In genomic region chr1:34077422-34077790, GRCm38 (mm10) we compare ENCODE assay signal across 12 mouse cellular contexts.
DNase-seq lines count a peak whose midpoint lies in the region; ATAC-seq and TF ChIP-seq lines count a peak whose summit lies in the region.
"Had no signal": no experiment of that assay in that cellular context is flagged by ENCODE, and none has a peak within 500 bp of the region (broad histone marks: within the 10 kb centered on the region; RNA-seq: fewer than 3 reads in every experiment).

No protein-coding gene starts in this region.

- H3K4me2 ChIP-seq in liver, embryonic 11.5 days = peak overlapping the region; percentile 40; the same call in 1 of the 2 replicates
- peak overlapping the region; percentile 30; the same call in 1 of the 2 replicates for H3K4me2 ChIP-seq in hindbrain, postnatal 0 days (ENCODE audit: low read depth, low read length)
- no peak overlapping the region for H3K4me2 ChIP-seq in midbrain, embryonic 16.5 days (ENCODE audit: low read length)

- no peak overlapping the region for H3K9ac ChIP-seq in liver, embryonic 11.5 days (ENCODE audit: low read depth, low read length)
- no peak overlapping the region for H3K9ac ChIP-seq in hindbrain, postnatal 0 days (replicated peaks; ENCODE audit: low read length)
- no peak overlapping the region for H3K9ac ChIP-seq in midbrain, embryonic 16.5 days (ENCODE audit: low read depth, low read length)

- H3K27ac ChIP-seq in liver, embryonic 11.5 days (ENCODE audit: low read depth, low read length) = no peak overlapping the region
- H3K27ac ChIP-seq in hindbrain, postnatal 0 days = no peak overlapping the region
- no peak overlapping the region for H3K27ac ChIP-seq in midbrain, embryonic 16.5 days (ENCODE audit: low read length)

- no peak overlapping the region for H3K4me3 ChIP-seq in liver, embryonic 11.5 days (ENCODE audit: low read depth, low read length)
- H3K4me3 ChIP-seq in hindbrain, postnatal 0 days (ENCODE audit: low read length) = no peak overlapping the region
- H3K4me3 ChIP-seq in midbrain, embryonic 16.5 days (ENCODE audit: low read depth, low read length) = no peak overlapping the region

- ATAC-seq in frontal cortex, adult (ENCODE audit: low TSS enrichment) = peak; percentile 88
- no peak for ATAC-seq in liver, embryonic 11.5 days (replicated peaks; ENCODE audit: low FRiP score)
- 0 out of 2 replicates have a peak, but pooled peaks have one; percentile 43 for ATAC-seq in hindbrain, postnatal 0 days
- peak; percentile 57; the same call in 1 of the 2 replicates for ATAC-seq in midbrain, embryonic 16.5 days
- ATAC-seq in megakaryocyte progenitor cell, adult 5-6 weeks (replicated peaks; ENCODE audit: poor library complexity) = no peak

- no peaks in the 10 kb centered on the region for H3K9me3 ChIP-seq in liver, embryonic 11.5 days (ENCODE audit: control insufficient read depth, low read length)
- no peaks in the 10 kb centered on the region for H3K9me3 ChIP-seq in hindbrain, postnatal 0 days (ENCODE audit: low read length)
- H3K9me3 ChIP-seq in midbrain, embryonic 16.5 days (replicated peaks; ENCODE audit: control insufficient read depth, low read length, poor library complexity, severe bottlenecking) = no peaks in the 10 kb centered on the region

- peaks cover 4% of the 10 kb centered on the region for H3K4me1 ChIP-seq in liver, embryonic 11.5 days (replicated peaks; ENCODE audit: control insufficient read depth, insufficient read depth, low read length)
- H3K4me1 ChIP-seq in hindbrain, postnatal 0 days (ENCODE audit: insufficient read depth, low read length) = peaks cover 4% of the 10 kb centered on the region; the same call in 1 of the 2 replicates
- peaks cover 14% of the 10 kb centered on the region for H3K4me1 ChIP-seq in midbrain, embryonic 16.5 days (ENCODE audit: control insufficient read depth, insufficient read depth, low read length)

- TF ChIP-seq CTCF in hindbrain, postnatal 0 days (IDR thresholded peaks at IDR 0.05; ENCODE audit: low read depth) = no peak

- no peaks in the 10 kb centered on the region for H3K27me3 ChIP-seq in liver, embryonic 11.5 days (replicated peaks; ENCODE audit: control insufficient read depth, insufficient read depth, low read length)
- no peaks in the 10 kb centered on the region for H3K27me3 ChIP-seq in hindbrain, postnatal 0 days (ENCODE audit: insufficient read depth, low read length)
- H3K27me3 ChIP-seq in midbrain, embryonic 16.5 days (ENCODE audit: control insufficient read depth, insufficient read depth, low read depth, low read length) = no peaks in the 10 kb centered on the region

- WGBS in liver, embryonic 11.5 days = 23% methylated on average over 7 of the region's 7 CpGs
- 18% methylated on average over 7 of the region's 7 CpGs for WGBS in hindbrain, postnatal 0 days
- 51% methylated on average over 3 of the region's 7 CpGs for WGBS in midbrain, embryonic 16.5 days

- DNase-seq in frontal cortex, postnatal 14 days (ENCODE audit: low spot score in 2 of 2) = no peak
- DNase-seq in liver, embryonic 11.5 days (ENCODE audit: low spot score) = no peak
- no peak for DNase-seq in liver
- DNase-seq in hindbrain, postnatal 0 days (ENCODE audit: low spot score) = no peak
- DNase-seq in cerebellum, adult 9-11 months = no peak
- DNase-seq: B cell, adult 2 months; gastrocnemius, postnatal 10 days; lung, adult 2 months; right cerebral cortex, postnatal 4 days had no signal

- H3K36me3 ChIP-seq in liver, embryonic 11.5 days (ENCODE audit: control insufficient read depth, insufficient read depth, low read length) = no peaks in the 10 kb centered on the region
- H3K36me3 ChIP-seq in hindbrain, postnatal 0 days (ENCODE audit: insufficient read depth, low read length) = no peaks in the 10 kb centered on the region
- no peaks in the 10 kb centered on the region for H3K36me3 ChIP-seq in midbrain, embryonic 16.5 days (ENCODE audit: control insufficient read depth, insufficient read depth, low read length)

Comparison
In these comparisons a context has a peak if more than half of its experiments do, and no peak if none do; other contexts are left out.
1. ATAC-seq: peak in frontal cortex, adult (single experiment), hindbrain, postnatal 0 days (single experiment) and midbrain, embryonic 16.5 days (single experiment); none in liver, embryonic 11.5 days (single experiment) and megakaryocyte progenitor cell, adult 5-6 weeks (single experiment).